Mouse (Mus musculus) ES-E14 (cell line): ENCODE data around the gene Zfp57. TPM values are rescaled to one million over a fixed set of nuclear protein-coding genes. Genes with fewer than 3 reads are reported as not detected.
"Not testable (repeated sequence)": the region's sequence is repeated elsewhere in the genome, so short reads cannot be mapped to it uniquely, and the experiment has no call there.

Experiments used
- DNase-seq: peaks from one replicate; pipeline ENCODE4 v3.0.0-alpha.2; 2013; ENCODE audit warnings: low read depth, low spot score
- H3K27ac ChIP-seq: 2 replicates; pipeline ENCODE4 v1.5.1; 2012; ENCODE audit warnings: low read depth, mild to moderate bottlenecking, low read length, moderate library complexity, mixed read lengths; ENCODE audit not compliant: poor library complexity, insufficient read depth, severe bottlenecking
- H3K36me3 ChIP-seq: 2 replicates; pipeline ENCODE4 v1.6.1; 2012; ENCODE audit warnings: mild to moderate bottlenecking, low read length, moderate library complexity, mixed read lengths; ENCODE audit not compliant: control insufficient read depth, poor library complexity, insufficient read depth, severe bottlenecking
- H3K4me1 ChIP-seq, 2 experiments: fragments of 150-350 bp in 1 of 2; sonication (generic) in 1 of 2; 2 replicates each; pipeline ENCODE4 v1.6.1; 2012; ENCODE audit warnings: low read length in 2 of 2, mild to moderate bottlenecking in 1 of 2, mixed read lengths in 1 of 2; ENCODE audit not compliant: control insufficient read depth in 2 of 2, insufficient read depth in 2 of 2, poor library complexity in 1 of 2
- H3K4me3 ChIP-seq, 2 experiments: fragments of 150-350 bp in 1 of 2; sonication (generic) in 1 of 2; 2 replicates each; pipeline ENCODE4 v1.5.1; 2012; ENCODE audit warnings: low read length in 2 of 2, low read depth in 1 of 2, mild to moderate bottlenecking in 1 of 2, mixed read lengths in 1 of 2; ENCODE audit not compliant: insufficient read depth in 1 of 2, poor library complexity in 1 of 2, severe bottlenecking in 1 of 2
- H3K9ac ChIP-seq: 2 replicates; pipeline ENCODE4 v1.6.1; 2012; ENCODE audit warnings: low read depth, mild to moderate bottlenecking, low read length, mixed read lengths; ENCODE audit not compliant: poor library complexity, insufficient read depth, severe bottlenecking
- H3K9me3 ChIP-seq: fragments of 150-350 bp; sonication (generic); 2 replicates; pipeline ENCODE4 v1.6.1; 2012; ENCODE audit warnings: low read depth, mild to moderate bottlenecking, low read length; ENCODE audit not compliant: control insufficient read depth, insufficient read depth
- CHD2 ChIP-seq: IDR thresholded peaks from 2 replicates; pipeline ENCODE4 v1.6.1; 2014; ENCODE audit warnings: mild to moderate bottlenecking, low read depth, low read length, inconsistent platforms
- HCFC1 ChIP-seq: IDR thresholded peaks from 2 replicates; pipeline ENCODE4 v1.6.1; 2012; ENCODE audit warnings: low read length, inconsistent platforms, borderline replicate concordance; ENCODE audit not compliant: insufficient read depth
- MAFK ChIP-seq: IDR thresholded peaks from 2 replicates; pipeline ENCODE4 v1.6.1; 2014; ENCODE audit warnings: mild to moderate bottlenecking, low read depth, low read length, inconsistent platforms; ENCODE audit not compliant: insufficient read depth
- ZC3H11A ChIP-seq: IDR thresholded peaks from 2 replicates; pipeline ENCODE4 v1.6.1; 2012; ENCODE audit warnings: low read depth, mild to moderate bottlenecking, inconsistent platforms, low read length, borderline replicate concordance
- ZNF384 ChIP-seq: IDR thresholded peaks from 2 replicates; pipeline ENCODE4 v1.6.1; 2012; ENCODE audit warnings: low read depth, low read length, inconsistent platforms
- in situ Hi-C, 2 experiments: fragments of 600-800 bp; cut with MboI; formaldehyde crosslinking; loops; one replicate each; pipeline ENCODE4 v1.15.1; 2025; ENCODE audit warnings: low sequenced_read_pairs in 2 of 2, inconsistent platforms in 1 of 2; ENCODE audit not compliant: unreplicated experiment in 2 of 2
- total RNA-seq: library from RNA; depleted of rRNA; stranded (reverse); fragments of 300-350 nt; gene quantifications from 2 replicates; pipeline ENCODE4 v1.2.3, GENCODE M21; 2012

Gene Zfp57
- total RNA-seq, 1 experiment, result 360 TPM

- H3K36me3 ChIP-seq, result peaks cover 8% of the 10 kb centered on the region; the same call in 1 of the 2 replicates
- H3K9ac ChIP-seq, result peak overlapping the region; percentile 29; the same call in 1 of the 2 replicates
- in situ Hi-C loops, result no loop called here
- H3K9me3 ChIP-seq, result no peaks in the 10 kb centered on the region
- peak overlapping the region in 1 of 2 experiments; percentile 65; a peak in 2 of 4 replicates for H3K4me3 ChIP-seq
- TF ChIP-seq CHD2 (peak; percentile 15; the same call in 1 of the 2 replicates), ZNF384 (no peak)
- no peak for DNase-seq
- peaks cover 13 to 28% of the 10 kb centered on the region in 2 experiments for H3K4me1 ChIP-seq
- H3K27ac ChIP-seq, result peak overlapping the region; percentile 93
These were observed 18.5 kb upstream of the Zfp57 start for GRCm38 (mm10) chr17:36982253-36983155.

DNA sequence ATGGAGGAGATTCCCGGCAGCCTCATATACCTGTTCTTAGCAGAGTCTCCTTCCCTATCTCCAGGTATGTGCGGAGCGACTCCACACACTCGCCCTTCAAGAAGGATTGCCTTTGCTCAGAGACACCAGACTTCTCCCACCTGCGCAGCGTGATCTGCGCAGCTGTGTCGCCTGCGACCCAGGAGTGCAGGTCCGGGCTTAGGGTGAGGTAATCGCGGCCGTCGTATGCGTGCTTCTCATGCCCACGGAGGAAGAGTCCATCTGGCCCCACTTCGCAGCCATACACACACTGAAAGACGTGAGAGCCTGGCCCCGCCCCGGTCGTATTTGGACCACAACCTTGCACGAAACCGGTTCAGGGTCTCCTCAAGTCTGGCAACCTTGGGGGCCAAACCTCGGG lies 12.5 kb upstream of the Zfp57 start:
- no peak for TF ChIP-seq MAFK
- TF ChIP-seq ZC3H11A, result no peak
- TF ChIP-seq ZNF384, result no peak
- peaks cover 3% of the 10 kb centered on the region; the same call in 1 of the 2 replicates for H3K36me3 ChIP-seq
- DNase-seq, result no peak
- H3K27ac ChIP-seq, result peak overlapping the region; percentile 75
- H3K9ac ChIP-seq, result peak overlapping the region; percentile 83
- peaks cover 11 to 21% of the 10 kb centered on the region in 2 experiments for H3K4me1 ChIP-seq
- peak overlapping the region; percentile 69 to 81 for H3K4me3 ChIP-seq
- in situ Hi-C loops, result no loop called here
- H3K9me3 ChIP-seq, result no peaks in the 10 kb centered on the region

DNA sequence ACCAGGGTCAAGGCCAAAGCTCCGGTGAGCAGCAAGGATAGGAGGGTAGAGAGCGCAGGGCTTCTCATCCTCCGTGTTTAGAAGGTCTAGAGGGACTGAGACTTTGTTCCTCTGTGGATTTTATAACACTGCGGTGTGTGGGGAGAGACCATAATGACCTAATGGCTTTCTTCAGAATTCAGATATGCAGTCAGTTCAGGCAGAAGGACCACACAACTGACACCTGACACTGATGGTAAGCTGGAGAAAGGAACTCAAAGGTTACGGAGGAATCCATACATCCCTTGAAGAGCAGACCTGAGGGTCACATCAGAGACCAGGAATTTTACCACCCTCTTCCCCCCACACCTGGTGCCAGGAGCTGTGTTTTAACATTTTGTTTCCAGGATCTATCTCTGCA lies 11.5 kb upstream of the Zfp57 start, which contains the start of gene H2-M5:
TSS of gene H2-M5 (minus strand) at position 101 of the 400 bp plus-strand sequence.
- H3K36me3 ChIP-seq, result peaks cover 3% of the 10 kb centered on the region; the same call in 1 of the 2 replicates
- H3K4me3 ChIP-seq, result peak within 1 kb of the TSS; percentile 69 to 81
- no peak for DNase-seq
- H3K9me3 ChIP-seq, result no peaks in the 10 kb centered on the region
- peaks cover 8 to 23% of the 10 kb centered on the region in 2 experiments; a peak in 3 of 4 replicates for H3K4me1 ChIP-seq
- H3K27ac ChIP-seq, result peak within 1 kb of the TSS; percentile 75
- peak within 1 kb of the TSS; percentile 83 for H3K9ac ChIP-seq
- in situ Hi-C loops, result no loop called here
- TF ChIP-seq MAFK, result no peak
- TF ChIP-seq ZC3H11A, result no peak
- no peak for TF ChIP-seq ZNF384
- no peak for TF ChIP-seq CHD2
- no peak for TF ChIP-seq HCFC1

GRCm38 (mm10) chr17:36990630-36991029 lies 10.3 kb upstream of the Zfp57 start:
- H3K27ac ChIP-seq, H3K36me3 ChIP-seq, H3K4me3 ChIP-seq, DNase-seq, in situ Hi-C loops, H3K9me3 ChIP-seq, H3K9ac ChIP-seq: not testable (repeated sequence)
- H3K4me1 ChIP-seq, result peaks cover 14 to 22% of the 10 kb centered on the region in 2 experiments
